Mouse (Mus musculus): ENCODE data around the gene Gm10639. TPM values are rescaled to one million over a fixed set of nuclear protein-coding genes. Genes with fewer than 3 reads are reported as not detected.
"Not testable (repeated sequence)": the region's sequence is repeated elsewhere in the genome, so short reads cannot be mapped to it uniquely, and the experiment has no call there.

Gene Gm10639
- total and polyA plus RNA-seq, 2 experiments from 2014 or later = not detected

DNA sequence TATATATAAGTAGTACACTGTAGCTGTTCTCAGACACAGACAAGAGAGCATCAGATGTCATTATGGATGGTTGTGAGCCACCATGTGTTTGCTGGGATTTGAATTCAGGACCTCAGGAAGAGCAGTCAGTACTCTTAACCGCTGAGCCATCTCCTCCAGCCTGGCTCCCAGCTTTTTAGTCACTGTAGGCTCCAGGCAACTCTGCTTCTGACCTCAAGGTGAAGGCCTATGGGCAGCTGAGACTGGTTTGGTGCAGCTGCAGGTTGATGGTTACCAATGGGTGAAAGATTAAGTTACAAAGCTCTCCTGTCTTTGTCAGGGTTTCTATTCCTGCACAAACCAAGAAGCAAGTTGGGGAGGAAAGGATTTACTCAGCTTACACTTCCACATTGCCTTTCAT lies 4.0 kb downstream of the Gm10639 start:
- not testable (repeated sequence) for H3K27me3 ChIP-seq (ENCODE audit: insufficient read depth, low read length); H3K4me1 ChIP-seq (ENCODE audit: insufficient read depth, low read length); DNase-seq (ENCODE audit: low spot score); H3K4me2 ChIP-seq (ENCODE audit: low read depth, low read length, poor library complexity, severe bottlenecking); H3K9me3 ChIP-seq (ENCODE audit: low read length); H3K36me3 ChIP-seq (ENCODE audit: insufficient read depth, low read length); H3K4me3 ChIP-seq (ENCODE audit: low read depth, low read length); H3K9ac ChIP-seq (replicated peaks; ENCODE audit: low read length, poor library complexity, severe bottlenecking); ATAC-seq (ENCODE audit: low FRiP score); H3K27ac ChIP-seq (ENCODE audit: low read depth, low read length)
- 100% methylated on average over 1 of the region's 1 CpGs for WGBS

DNA sequence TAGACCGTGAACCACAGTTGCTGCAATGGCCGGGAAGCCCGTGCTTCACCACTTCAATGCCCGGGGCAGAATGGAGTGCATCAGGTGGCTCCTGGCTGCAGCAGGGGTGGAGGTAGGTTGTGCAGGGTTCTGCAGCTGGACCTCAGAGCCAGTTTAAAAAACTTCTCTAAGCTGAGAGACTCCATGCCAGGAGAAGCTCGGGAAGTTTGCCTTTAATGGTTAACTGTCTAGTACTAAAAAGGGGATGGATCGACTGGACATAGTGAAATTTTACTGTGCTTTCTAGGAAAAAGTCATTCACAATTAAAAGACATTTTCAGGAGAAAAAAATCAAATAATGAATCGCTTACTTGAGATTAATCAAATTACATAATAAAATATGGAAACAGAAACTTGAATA lies 5.1 kb downstream of the Gm10639 start:
- not testable (repeated sequence) for H3K27me3 ChIP-seq (ENCODE audit: insufficient read depth, low read length); ATAC-seq (ENCODE audit: low FRiP score); H3K36me3 ChIP-seq (ENCODE audit: insufficient read depth, low read length); H3K9me3 ChIP-seq (ENCODE audit: low read length); H3K4me2 ChIP-seq (ENCODE audit: low read depth, low read length, poor library complexity, severe bottlenecking); H3K4me1 ChIP-seq (ENCODE audit: insufficient read depth, low read length); H3K27ac ChIP-seq (ENCODE audit: low read depth, low read length); DNase-seq (ENCODE audit: low spot score); H3K9ac ChIP-seq (replicated peaks; ENCODE audit: low read length, poor library complexity, severe bottlenecking); H3K4me3 ChIP-seq (ENCODE audit: low read depth, low read length)
- WGBS = 83% methylated on average over 4 of the region's 7 CpGs

DNA sequence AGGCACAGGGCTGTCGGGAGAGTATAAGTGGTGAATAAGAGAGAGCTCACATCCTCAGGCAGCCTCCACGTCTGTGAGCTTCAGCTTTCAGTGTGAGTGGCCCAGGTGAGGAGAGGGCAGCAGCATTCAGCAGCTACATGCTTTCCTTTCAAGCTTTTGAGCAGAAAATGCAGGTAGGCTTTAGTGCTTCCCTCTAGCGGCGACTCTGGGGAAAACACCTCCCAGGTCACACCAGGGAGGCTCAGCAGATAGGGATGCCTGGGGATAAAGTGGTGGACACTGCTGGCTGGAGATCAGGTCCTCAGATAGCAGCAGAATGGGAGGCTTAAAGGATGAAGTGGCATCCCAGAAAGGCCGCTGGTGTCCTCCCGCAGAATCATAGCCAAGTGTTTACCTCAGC lies 6.4 kb downstream of the Gm10639 start:
- ATAC-seq (ENCODE audit: low FRiP score) (peak; percentile 27; the same call in 1 of the 2 replicates), DNase-seq (ENCODE audit: low spot score) (peak; percentile 43)
- H3K27me3 ChIP-seq (ENCODE audit: insufficient read depth, low read length); H3K9ac ChIP-seq (replicated peaks; ENCODE audit: low read length, poor library complexity, severe bottlenecking); H3K4me1 ChIP-seq (ENCODE audit: insufficient read depth, low read length); H3K4me2 ChIP-seq (ENCODE audit: low read depth, low read length, poor library complexity, severe bottlenecking); H3K27ac ChIP-seq (ENCODE audit: low read depth, low read length); H3K36me3 ChIP-seq (ENCODE audit: insufficient read depth, low read length); H3K9me3 ChIP-seq (ENCODE audit: low read length); H3K4me3 ChIP-seq (ENCODE audit: low read depth, low read length): not testable (repeated sequence)
- WGBS = 12% methylated on average over 6 of the region's 6 CpGs
- TF ChIP-seq CTCF (IDR thresholded peaks at IDR 0.05) = peak; percentile 79

DNA sequence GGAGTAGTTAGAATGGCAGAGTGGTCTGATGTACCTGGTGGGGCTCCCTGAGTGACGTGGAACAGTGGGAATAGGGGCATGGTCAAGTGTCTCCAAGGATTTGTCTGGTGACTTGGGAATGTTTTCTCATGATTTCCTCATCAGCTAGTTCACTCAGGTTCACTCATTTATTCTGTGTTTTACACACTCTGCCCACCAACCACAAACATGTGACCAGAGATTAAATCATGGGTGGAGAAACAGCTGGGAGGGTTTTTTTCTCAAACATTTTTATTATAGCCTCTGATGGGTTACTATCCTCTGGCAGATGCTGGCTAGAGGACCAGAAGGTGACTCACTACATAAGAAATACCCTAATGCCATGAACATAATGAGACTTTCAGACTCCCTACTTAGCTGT lies 8.5 kb downstream of the Gm10639 start:
- Histone ChIP-seq H3K27me3 (ENCODE audit: insufficient read depth, low read length) (no peaks in the 10 kb centered on the region), H3K9ac (replicated peaks; ENCODE audit: low read length, poor library complexity, severe bottlenecking) (no peak overlapping the region), H3K4me2 (ENCODE audit: low read depth, low read length, poor library complexity, severe bottlenecking) (no peak overlapping the region), H3K27ac (ENCODE audit: low read depth, low read length) (no peak overlapping the region), H3K9me3 (ENCODE audit: low read length) (no peaks in the 10 kb centered on the region), H3K4me3 (ENCODE audit: low read depth, low read length) (no peak overlapping the region), H3K4me1 (ENCODE audit: insufficient read depth, low read length) (no peaks in the 10 kb centered on the region), H3K36me3 (ENCODE audit: insufficient read depth, low read length) (no peaks in the 10 kb centered on the region)
- TF ChIP-seq CTCF (IDR thresholded peaks at IDR 0.05) = no peak
- ATAC-seq (ENCODE audit: low FRiP score) = no peak
- DNase-seq (ENCODE audit: low spot score) = no peak
- 100% methylated on average over 1 of the region's 1 CpGs for WGBS

DNA sequence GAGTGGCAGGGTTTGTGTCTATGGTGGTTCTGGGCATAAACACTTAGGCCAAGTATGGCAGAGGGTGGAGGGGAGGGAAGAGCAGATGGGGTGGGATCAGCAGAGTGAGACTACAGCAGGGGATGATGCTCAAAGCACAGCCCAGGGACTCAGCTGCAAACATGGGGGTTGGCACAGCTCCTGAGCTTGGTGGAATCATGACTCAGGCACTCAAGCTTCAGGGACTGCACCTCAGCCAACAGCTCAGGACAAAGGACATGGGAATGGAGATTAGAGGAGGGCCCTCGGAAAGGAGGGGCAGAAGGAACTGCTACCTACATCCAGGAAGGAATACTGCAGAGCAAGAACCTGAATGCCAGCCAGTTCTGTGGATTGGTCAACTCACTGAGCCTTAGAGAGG lies 9.4 kb downstream of the Gm10639 start:
- 58% methylated on average over 1 of the region's 1 CpGs for WGBS
- not testable (repeated sequence) for H3K9me3 ChIP-seq (ENCODE audit: low read length); H3K27me3 ChIP-seq (ENCODE audit: insufficient read depth, low read length)

DNA sequence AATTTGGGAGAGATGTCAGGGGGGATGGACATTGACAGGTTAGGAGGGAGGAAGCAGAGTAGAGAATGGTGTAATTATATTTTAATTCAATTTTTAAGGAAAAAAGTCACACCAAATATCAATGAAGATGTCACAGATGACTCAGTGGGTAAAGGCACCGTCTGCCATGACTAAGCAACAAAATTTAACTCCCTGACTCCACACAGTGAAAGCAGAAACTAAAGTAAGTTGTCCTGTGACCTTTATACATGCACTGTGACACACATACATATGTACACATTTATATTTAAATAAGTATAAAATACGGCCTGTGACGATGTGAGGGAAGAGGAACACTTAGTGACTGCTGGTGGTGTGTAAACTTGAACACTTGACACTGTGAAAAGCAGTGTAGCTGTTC lies 18.4 kb downstream of the Gm10639 start:
- H3K27ac ChIP-seq (ENCODE audit: low read depth, low read length); H3K4me2 ChIP-seq (ENCODE audit: low read depth, low read length, poor library complexity, severe bottlenecking); H3K4me3 ChIP-seq (ENCODE audit: low read depth, low read length); H3K36me3 ChIP-seq (ENCODE audit: insufficient read depth, low read length); H3K9me3 ChIP-seq (ENCODE audit: low read length); ATAC-seq (ENCODE audit: low FRiP score); DNase-seq (ENCODE audit: low spot score); H3K27me3 ChIP-seq (ENCODE audit: insufficient read depth, low read length); H3K4me1 ChIP-seq (ENCODE audit: insufficient read depth, low read length); H3K9ac ChIP-seq (replicated peaks; ENCODE audit: low read length, poor library complexity, severe bottlenecking): not testable (repeated sequence)
- 85% methylated on average over 2 of the region's 3 CpGs for WGBS

More for the DNA sequence above, 9.4 kb downstream of the Gm10639 start:
- not testable (repeated sequence) for H3K4me3 ChIP-seq (ENCODE audit: low read depth, low read length); H3K9ac ChIP-seq (replicated peaks; ENCODE audit: low read length, poor library complexity, severe bottlenecking); H3K4me1 ChIP-seq (ENCODE audit: insufficient read depth, low read length); H3K36me3 ChIP-seq (ENCODE audit: insufficient read depth, low read length); H3K4me2 ChIP-seq (ENCODE audit: low read depth, low read length, poor library complexity, severe bottlenecking); H3K27ac ChIP-seq (ENCODE audit: low read depth, low read length); ATAC-seq (ENCODE audit: low FRiP score); DNase-seq (ENCODE audit: low spot score)

DNA sequence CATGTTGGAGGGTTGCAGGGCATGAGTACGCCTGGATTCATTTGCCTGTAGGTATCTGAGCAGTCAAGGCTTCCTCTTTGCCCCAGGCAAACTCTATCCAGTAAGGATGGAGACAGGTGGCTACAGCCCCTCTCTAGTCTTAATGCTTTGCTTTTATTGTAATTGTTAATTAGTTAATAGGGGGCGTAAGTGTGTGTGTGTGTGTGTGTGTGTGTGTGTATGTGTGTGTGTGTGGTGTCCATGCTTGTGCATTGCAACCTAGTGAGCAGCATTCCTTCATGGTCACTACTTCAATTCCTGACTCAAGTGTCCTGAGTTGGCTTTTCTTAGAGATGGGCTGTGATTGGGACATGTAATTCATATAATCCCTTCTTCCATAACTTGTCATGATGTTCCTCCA lies 25.0 kb downstream of the Gm10639 start, which contains the start of gene Omt2a:
TSS of gene Omt2a (minus strand) at position 101 of the 400 bp plus-strand sequence.
- H3K36me3 ChIP-seq (ENCODE audit: insufficient read depth, low read length) = no peaks in the 10 kb centered on the region
- TF ChIP-seq CTCF (IDR thresholded peaks at IDR 0.05) = no peak
- H3K27me3 ChIP-seq (ENCODE audit: insufficient read depth, low read length) = no peaks in the 10 kb centered on the region
- no peak within 1 kb of the TSS for H3K27ac ChIP-seq (ENCODE audit: low read depth, low read length)
- H3K4me2 ChIP-seq (ENCODE audit: low read depth, low read length, poor library complexity, severe bottlenecking) = no peak within 1 kb of the TSS
- WGBS = 82% methylated on average over 2 of the region's 2 CpGs
- DNase-seq (ENCODE audit: low spot score) = no peak
- no peaks in the 10 kb centered on the region for H3K9me3 ChIP-seq (ENCODE audit: low read length)
- H3K4me1 ChIP-seq (ENCODE audit: insufficient read depth, low read length) = no peaks in the 10 kb centered on the region
- H3K4me3 ChIP-seq (ENCODE audit: low read depth, low read length) = no peak within 1 kb of the TSS
- no peak within 1 kb of the TSS for H3K9ac ChIP-seq (replicated peaks; ENCODE audit: low read length, poor library complexity, severe bottlenecking)
- ATAC-seq (ENCODE audit: low FRiP score) = no peak
